Mouse (Mus musculus) G1E-ER4 (cell line): Measurements from ENCODE around the gene Mpdz. TPM values are rescaled to one million over a fixed set of nuclear protein-coding genes. Genes with fewer than 3 reads are reported as not detected.

Experiments used
- GATA1 ChIP-seq: IDR thresholded peaks from one replicate; pipeline ENCODE4 v1.8.0; 2012; ENCODE audit warnings: low read length, inconsistent platforms
- polyA plus RNA-seq: library from polyadenylated mRNA; stranded (reverse); fragments of >175 nt; gene quantifications from 2 replicates; pipeline ENCODE4 v1.2.3, GENCODE M21; 2012

The Mpdz gene
- not detected in 2 replicates for polyA plus RNA-seq

DNA sequence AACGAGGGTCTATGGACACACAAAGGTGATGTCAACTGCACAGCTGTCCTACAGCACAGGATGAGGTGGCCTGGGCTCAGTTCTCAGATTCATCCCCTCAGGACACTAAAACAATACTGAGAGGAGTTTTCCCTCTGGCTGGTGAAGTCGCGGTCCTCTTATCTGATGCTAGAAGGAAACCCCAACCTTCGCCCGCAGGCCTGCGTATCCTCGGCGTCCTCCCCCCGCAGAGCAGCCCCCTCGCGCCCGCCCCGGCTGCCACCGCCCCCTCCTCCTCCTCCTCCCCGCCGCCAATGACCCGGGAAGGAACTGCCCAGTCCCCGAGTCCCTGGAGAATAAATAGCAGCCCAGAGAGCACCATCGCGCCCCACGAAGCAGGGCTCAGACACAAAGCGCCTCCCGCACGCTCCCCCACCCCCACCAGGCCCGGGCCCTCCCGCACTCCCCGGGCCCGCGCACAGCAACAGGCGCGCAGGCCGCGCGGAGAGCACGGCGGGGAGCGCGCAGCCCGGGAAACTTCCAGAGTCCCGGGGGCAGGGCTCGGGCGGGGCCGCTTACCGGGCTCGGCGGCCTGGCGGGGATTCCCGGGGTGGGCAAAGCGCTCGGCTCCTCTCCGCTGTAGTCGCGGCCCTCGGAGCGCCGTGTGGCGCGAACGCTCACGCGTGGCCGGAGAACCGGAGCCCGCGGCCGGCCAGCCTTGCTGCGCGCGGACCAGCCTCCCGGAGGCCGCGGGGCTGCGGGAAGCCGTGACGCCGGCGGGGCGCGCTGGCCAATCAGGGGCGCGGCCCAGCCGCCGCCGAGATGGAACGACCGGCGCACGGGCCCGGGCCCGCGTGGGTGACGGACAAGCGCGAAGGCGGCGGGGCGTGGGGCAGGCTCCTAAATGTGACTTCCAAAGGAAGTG lies at the start of gene Mpdz:
TSS of gene Mpdz (minus strand) at position 738 of the 904 bp plus-strand sequence.
- no peak for TF ChIP-seq GATA1

GRCm38 (mm10) chr4:81490556-81490955 lies 47.9 kb upstream of the Mpdz start:
- TF ChIP-seq GATA1 = no peak

DNA sequence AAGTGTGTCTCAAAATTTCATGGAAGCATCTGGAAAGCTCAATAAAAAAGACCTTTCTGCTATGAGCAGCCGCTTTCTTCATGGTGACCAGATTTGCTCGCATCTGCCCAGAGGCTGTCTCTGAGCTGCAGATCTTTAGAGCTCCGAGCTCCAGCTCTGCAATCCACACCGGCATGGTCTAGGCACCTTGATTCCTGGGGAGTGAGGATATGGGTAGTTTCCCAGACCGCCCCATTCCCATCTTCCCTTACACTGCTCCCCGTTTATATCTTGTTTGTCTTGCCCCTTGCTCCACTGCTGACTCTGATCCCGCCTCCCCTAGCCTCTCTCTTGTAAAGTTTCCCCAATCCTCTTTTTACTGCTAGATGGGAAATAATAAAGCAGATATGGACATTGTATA lies 42.0 kb upstream of the Mpdz start:
- no peak for TF ChIP-seq GATA1

GRCm38 (mm10) chr4:81483887-81484602 lies 41.4 kb upstream of the Mpdz start:
- no peak for TF ChIP-seq GATA1

GRCm38 (mm10) chr4:81483159-81483558 lies 40.5 kb upstream of the Mpdz start:
- TF ChIP-seq GATA1 = no peak

GRCm38 (mm10) chr4:81466821-81467220 lies 24.2 kb upstream of the Mpdz start:
- TF ChIP-seq GATA1 = no peak

- no peak for TF ChIP-seq GATA1
Measured at GRCm38 (mm10) chr4:81465172-81465571, 22.6 kb upstream of the Mpdz start.

GRCm38 (mm10) chr4:81462253-81462652 lies 19.6 kb upstream of the Mpdz start:
- no peak for TF ChIP-seq GATA1

- no peak for TF ChIP-seq GATA1
Measured at GRCm38 (mm10) chr4:81458921-81459320, 16.3 kb upstream of the Mpdz start.

DNA sequence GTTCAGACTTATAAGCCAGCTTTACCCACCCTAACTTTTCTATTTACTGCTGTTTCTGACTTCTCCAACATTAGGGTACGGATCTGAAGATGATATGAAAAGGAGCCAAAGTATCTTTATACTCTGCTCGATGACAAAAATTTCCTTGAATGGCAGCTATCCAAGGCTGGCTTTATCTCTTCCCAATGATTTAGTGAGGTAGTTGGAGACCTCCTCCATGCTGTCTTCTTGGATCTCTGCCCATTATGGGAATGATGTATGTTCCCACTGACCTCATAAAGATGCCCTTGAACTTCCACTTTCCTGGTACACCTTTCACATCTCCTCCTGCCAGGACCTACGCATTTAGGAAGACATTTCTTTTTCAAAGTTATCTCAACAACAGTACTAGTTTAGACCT lies 11.2 kb upstream of the Mpdz start:
- no peak for TF ChIP-seq GATA1

GRCm38 (mm10) chr4:81452183-81452582 lies 9.6 kb upstream of the Mpdz start:
- no peak for TF ChIP-seq GATA1

GRCm38 (mm10) chr4:81449413-81449812 lies 6.8 kb upstream of the Mpdz start:
- TF ChIP-seq GATA1 = no peak

- TF ChIP-seq GATA1 = no peak
Measured at GRCm38 (mm10) chr4:81443566-81443965, 951 bp upstream of the Mpdz start.

- TF ChIP-seq GATA1 = no peak
Measured at GRCm38 (mm10) chr4:81433961-81434360, 8.7 kb downstream of the Mpdz start.

DNA sequence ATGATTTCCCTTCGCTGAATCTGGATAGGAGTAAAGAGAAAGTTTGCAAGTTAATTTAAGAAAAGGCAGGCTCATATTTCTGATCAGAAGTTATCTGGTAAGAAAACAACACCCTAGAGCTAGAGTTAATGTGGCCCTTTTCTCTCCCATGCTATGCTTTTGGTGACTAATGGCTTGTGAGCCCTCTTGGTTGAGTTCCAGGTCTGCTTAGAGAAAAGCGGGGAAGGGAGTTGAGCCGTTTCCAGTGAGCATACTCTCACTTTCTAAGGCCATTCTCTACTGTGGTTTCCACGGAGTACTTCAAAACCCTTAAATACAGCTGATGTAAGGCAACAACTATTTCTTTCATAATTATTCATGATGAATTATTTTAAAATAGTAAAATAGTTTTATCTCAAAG lies 11.8 kb downstream of the Mpdz start:
- no peak for TF ChIP-seq GATA1

GRCm38 (mm10) chr4:81430105-81430504 lies 12.5 kb downstream of the Mpdz start:
- no peak for TF ChIP-seq GATA1

DNA sequence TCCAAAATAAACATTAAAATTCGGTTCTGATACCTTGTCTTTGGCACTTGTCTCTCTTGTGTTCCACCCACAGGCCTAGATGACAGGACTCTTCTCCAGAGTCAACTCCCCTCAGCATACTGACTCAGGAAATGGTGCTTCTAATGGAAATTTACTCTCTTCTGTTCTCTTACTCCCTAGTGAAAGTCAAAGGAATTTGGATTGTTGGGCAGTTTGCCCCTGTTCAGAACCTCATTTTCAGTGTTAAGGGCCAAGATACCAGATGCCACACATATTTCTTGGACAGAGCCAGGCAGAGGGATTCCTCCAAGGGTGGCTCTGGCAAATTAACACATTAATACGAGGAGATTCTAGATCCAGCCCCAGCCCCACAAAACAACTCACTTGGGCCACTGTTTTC lies 12.9 kb downstream of the Mpdz start:
- no peak for TF ChIP-seq GATA1
